Mouse (Mus musculus) layer of hippocampus, postnatal 25 days (tissue): Measurements from ENCODE around the gene Trabd2b. TPM values are rescaled to one million over a fixed set of nuclear protein-coding genes. Genes with fewer than 3 reads are reported as not detected.

Source experiments
- DNase-seq, 2 experiments: peaks; one replicate each; pipeline ENCODE4 v3.0.0; 2022; ENCODE audit warnings: mixed read lengths in 2 of 2, low spot score in 1 of 2; ENCODE audit errors: extremely low spot score in 1 of 2
- total RNA-seq, 2 experiments: library from RNA; stranded (reverse); gene quantifications; 2 replicates each; pipeline ENCODE4 v1.2.3; 2021

Trabd2b gene
- total RNA-seq, 2 experiments from 2014 or later: 1.6 to 1.8 TPM

GRCm38 (mm10) chr4:114583546-114584144, 177.1 kb downstream of the Trabd2b start:
- DNase-seq: no peak

- no peak for DNase-seq
These were observed 178.2 kb downstream of the Trabd2b start for GRCm38 (mm10) chr4:114584686-114585085.

- DNase-seq: no peak
These were observed 187.2 kb downstream of the Trabd2b start for GRCm38 (mm10) chr4:114593554-114594215.

- no peak for DNase-seq
These were observed 188.7 kb downstream of the Trabd2b start for GRCm38 (mm10) chr4:114595188-114595701.

- peak in 1 of 2 experiments; percentile 24 for DNase-seq
These were observed 192.6 kb downstream of the Trabd2b start for GRCm38 (mm10) chr4:114599121-114599520.

- no peak for DNase-seq
These were observed 194.9 kb downstream of the Trabd2b start for GRCm38 (mm10) chr4:114601201-114602009.

GRCm38 (mm10) chr4:114605670-114606069, 199.1 kb downstream of the Trabd2b start:
- no peak for DNase-seq

GRCm38 (mm10) chr4:114607873-114608272, 201.3 kb downstream of the Trabd2b start:
- no peak for DNase-seq

- no peak for DNase-seq
These were observed 202.8 kb downstream of the Trabd2b start for GRCm38 (mm10) chr4:114609297-114609696.

- peak in 1 of 2 experiments; percentile 63 for DNase-seq
These were observed 204.8 kb downstream of the Trabd2b start for GRCm38 (mm10) chr4:114611166-114611929.

- no peak for DNase-seq
These were observed 205.5 kb downstream of the Trabd2b start for GRCm38 (mm10) chr4:114612032-114612431.

- no peak for DNase-seq
These were observed 206.3 kb downstream of the Trabd2b start for GRCm38 (mm10) chr4:114612827-114613226.

- no peak for DNase-seq
These were observed 207.6 kb downstream of the Trabd2b start for GRCm38 (mm10) chr4:114614086-114614485.

- no peak for DNase-seq
These were observed 209.2 kb downstream of the Trabd2b start for GRCm38 (mm10) chr4:114615765-114616164.

- no peak for DNase-seq
These were observed 216.4 kb downstream of the Trabd2b start for GRCm38 (mm10) chr4:114622929-114623328.

GRCm38 (mm10) chr4:114624114-114624910, 217.8 kb downstream of the Trabd2b start:
- no peak for DNase-seq

- no peak for DNase-seq
These were observed 218.8 kb downstream of the Trabd2b start for GRCm38 (mm10) chr4:114625357-114625756.

- DNase-seq: no peak
These were observed 219.4 kb downstream of the Trabd2b start for GRCm38 (mm10) chr4:114625920-114626319.

- no peak for DNase-seq
These were observed 221.3 kb downstream of the Trabd2b start for GRCm38 (mm10) chr4:114627674-114628293.
